Mouse (Mus musculus) midbrain, embryonic 11.5 days (tissue): ENCODE results near the gene Bace2. TPM values are rescaled to one million over a fixed set of nuclear protein-coding genes. Genes with fewer than 3 reads are reported as not detected.

Experiments used
- ATAC-seq: fragments of 200-750 bp; cut with Nextera tagmentation; 2 replicates; pipeline ENCODE4 v1.8.0; 2017; ENCODE audit warnings: moderate TSS enrichment, moderate library complexity; ENCODE audit not compliant: low FRiP score
- DNase-seq: peaks from one replicate; pipeline ENCODE4 v3.0.0; 2015; ENCODE audit warnings: low spot score; ENCODE audit errors: missing footprints
- H3K27ac ChIP-seq: fragments of 300-500 bp; sonication (generic); 2 replicates; pipeline ENCODE4 v1.5.1; 2014; ENCODE audit warnings: low read depth, low read length
- H3K27me3 ChIP-seq: fragments of 300-500 bp; sonication (generic); 2 replicates; pipeline ENCODE4 v1.6.1; 2014; ENCODE audit warnings: mild to moderate bottlenecking, low read length, moderate library complexity, mixed read lengths; ENCODE audit not compliant: control insufficient read depth, insufficient read depth
- H3K36me3 ChIP-seq: fragments of 300-500 bp; sonication (generic); 2 replicates; pipeline ENCODE4 v1.6.1; 2014; ENCODE audit warnings: mild to moderate bottlenecking, low read length, moderate library complexity, mixed read lengths; ENCODE audit not compliant: control insufficient read depth, insufficient read depth
- H3K4me1 ChIP-seq: fragments of 300-500 bp; sonication (generic); 2 replicates; pipeline ENCODE4 v1.6.1; 2014; ENCODE audit warnings: low read length; ENCODE audit not compliant: control insufficient read depth, insufficient read depth
- H3K4me2 ChIP-seq: fragments of 300-500 bp; sonication (generic); 2 replicates; pipeline ENCODE4 v1.6.1; 2014; ENCODE audit warnings: mild to moderate bottlenecking, moderate library complexity
- H3K4me3 ChIP-seq: fragments of 300-500 bp; sonication (generic); 2 replicates; pipeline ENCODE4 v1.5.1; 2014; ENCODE audit warnings: low read depth, low read length
- H3K9ac ChIP-seq: fragments of 300-500 bp; sonication (generic); 2 replicates; pipeline ENCODE4 v1.6.1; 2014; ENCODE audit warnings: low read length
- H3K9me3 ChIP-seq: fragments of 300-500 bp; sonication (generic); 2 replicates; pipeline ENCODE4 v1.6.1; 2016; ENCODE audit warnings: low read length; ENCODE audit not compliant: control insufficient read depth
- WGBS: fragments of 180-500 bp; shearing (Covaris S2); extraction: QIAGEN DNeasy Blood & Tissue Kit; methylation state at CpG from one replicate; pipeline ENCODE4 v1.1.7; 2014; 5-methylcytosine and 5-hydroxymethylcytosine counted together
- polyA plus RNA-seq: library from polyadenylated mRNA; unstranded; fragments of >200 nt; fragmentation: Nextera tagmentation; extraction: Ambion mirVana; gene quantifications from 2 replicates; pipeline ENCODE4 v1.2.1, GENCODE M21; 2014

The Bace2 gene
- polyA plus RNA-seq, 1 experiment from 2014 or later: 2.3 TPM

- ATAC-seq: no peak
- no peaks in the 10 kb centered on the region for H3K36me3 ChIP-seq
- H3K4me2 ChIP-seq: no peak overlapping the region
- H3K9me3 ChIP-seq: no peaks in the 10 kb centered on the region
- 90% methylated on average over 2 of the region's 2 CpGs for WGBS
- H3K27me3 ChIP-seq: peaks cover 22% of the 10 kb centered on the region
- H3K27ac ChIP-seq: no peak overlapping the region
- no peak overlapping the region for H3K4me3 ChIP-seq
- peaks cover 7% of the 10 kb centered on the region for H3K4me1 ChIP-seq
- no peak for DNase-seq
- H3K9ac ChIP-seq: no peak overlapping the region
Measured at GRCm38 (mm10) chr16:97353013-97353412, 3.5 kb upstream of the Bace2 start.

- H3K9ac ChIP-seq: no peak overlapping the region
- DNase-seq (no peak), ATAC-seq (no peak)
- H3K4me3 ChIP-seq: no peak overlapping the region
- H3K27me3 ChIP-seq: peaks cover 27% of the 10 kb centered on the region
- no peak overlapping the region for H3K27ac ChIP-seq
- H3K36me3 ChIP-seq: no peaks in the 10 kb centered on the region
- H3K4me1 ChIP-seq: peaks cover 7% of the 10 kb centered on the region
- no peak overlapping the region for H3K4me2 ChIP-seq
- no peaks in the 10 kb centered on the region for H3K9me3 ChIP-seq
- 70% methylated on average over 2 of the region's 2 CpGs for WGBS
Measured at GRCm38 (mm10) chr16:97354632-97355031, 1.9 kb upstream of the Bace2 start.

DNA sequence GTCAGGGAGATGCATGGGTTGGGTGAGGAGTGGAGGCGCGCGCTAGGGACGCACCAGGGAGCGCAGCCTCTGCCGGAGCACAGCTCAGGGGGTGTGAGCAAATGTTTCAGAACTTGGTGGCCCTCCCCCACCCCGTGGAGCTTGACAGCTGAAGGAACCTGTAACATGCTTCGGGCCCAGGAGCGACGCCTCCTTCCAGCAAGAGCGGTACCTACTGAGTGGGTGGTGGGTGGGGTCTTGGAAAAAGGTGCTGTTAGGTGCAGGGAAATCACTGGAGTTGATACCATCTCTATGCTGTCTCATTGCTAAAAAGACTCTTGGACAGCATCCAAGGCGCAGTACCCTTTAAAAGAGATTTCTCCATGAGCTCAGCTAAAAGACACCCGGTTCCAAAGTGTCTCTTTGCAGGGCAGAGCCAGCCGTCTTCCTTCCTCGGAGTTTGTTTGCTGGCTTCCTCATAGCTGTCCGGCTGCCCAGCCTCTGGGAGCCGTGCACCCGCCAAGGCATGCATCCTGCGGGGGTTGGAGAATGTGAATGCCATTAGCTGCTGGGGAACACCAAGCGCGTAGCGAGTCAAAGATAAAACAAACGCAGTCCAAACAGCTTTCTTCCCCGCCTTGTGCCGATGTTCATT lies 763 bp downstream of the Bace2 start:
- H3K4me1 ChIP-seq: peaks cover 7% of the 10 kb centered on the region
- H3K36me3 ChIP-seq: no peaks in the 10 kb centered on the region
- peak overlapping the region; percentile 54; the same call in 1 of the 2 replicates for H3K9ac ChIP-seq
- 1% methylated on average over 25 of the region's 25 CpGs for WGBS
- peak overlapping the region; percentile 99 for H3K4me2 ChIP-seq
- H3K27me3 ChIP-seq: peaks cover 27% of the 10 kb centered on the region
- peak overlapping the region; percentile 49 for H3K4me3 ChIP-seq
- H3K9me3 ChIP-seq: no peaks in the 10 kb centered on the region
- ATAC-seq (peak; percentile 68), DNase-seq (peak; percentile 94)
- no peak overlapping the region for H3K27ac ChIP-seq

DNA sequence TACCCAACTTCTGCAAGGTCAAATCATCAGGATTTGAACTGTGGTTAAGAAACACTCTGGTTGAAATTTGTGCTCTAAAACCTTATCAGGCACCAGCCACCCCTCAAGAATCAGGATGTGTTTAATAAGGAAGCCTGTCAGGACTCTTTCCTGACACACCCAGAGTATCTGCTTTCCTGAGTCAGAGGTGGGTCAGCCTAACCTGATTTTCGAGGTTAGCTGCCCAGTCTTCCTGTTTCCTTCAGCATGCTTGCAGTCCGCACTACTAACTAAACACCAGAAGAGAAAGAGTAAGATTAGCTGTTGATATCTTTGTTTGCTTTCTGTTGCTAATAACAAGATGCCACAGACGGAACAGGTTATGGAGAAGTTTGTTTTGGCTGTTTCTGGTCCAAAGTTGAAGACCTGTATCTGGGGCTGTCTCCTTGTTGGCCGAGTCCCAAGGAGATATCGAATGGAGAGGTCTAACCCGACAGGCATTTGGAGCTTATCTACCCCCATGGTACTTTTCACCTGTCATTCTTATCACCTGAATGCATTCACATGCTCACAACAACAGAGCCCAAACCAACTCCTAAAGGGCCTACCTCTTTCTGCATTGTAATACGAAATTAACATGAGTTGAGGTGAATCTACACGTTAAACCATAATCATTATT lies 5.8 kb downstream of the Bace2 start:
- peaks cover 9% of the 10 kb centered on the region for H3K27me3 ChIP-seq
- no peak overlapping the region for H3K9ac ChIP-seq
- no peak overlapping the region for H3K4me2 ChIP-seq
- no peaks in the 10 kb centered on the region for H3K9me3 ChIP-seq
- H3K27ac ChIP-seq: no peak overlapping the region
- H3K4me3 ChIP-seq: no peak overlapping the region
- ATAC-seq (no peak), DNase-seq (no peak)
- no peaks in the 10 kb centered on the region for H3K36me3 ChIP-seq
- H3K4me1 ChIP-seq: peaks cover 2% of the 10 kb centered on the region; the same call in 1 of the 2 replicates
- WGBS: 85% methylated on average over 8 of the region's 8 CpGs

- no peak for DNase-seq
- Histone ChIP-seq H3K4me1 (no peaks in the 10 kb centered on the region), H3K27me3 (no peaks in the 10 kb centered on the region), H3K4me2 (no peak overlapping the region), H3K36me3 (no peaks in the 10 kb centered on the region), H3K9me3 (no peaks in the 10 kb centered on the region), H3K4me3 (no peak overlapping the region), H3K9ac (no peak overlapping the region), H3K27ac (no peak overlapping the region)
- WGBS: 55% methylated on average over 2 of the region's 2 CpGs
- ATAC-seq: no peak
Measured at GRCm38 (mm10) chr16:97366141-97366540, 9.6 kb downstream of the Bace2 start.

DNA sequence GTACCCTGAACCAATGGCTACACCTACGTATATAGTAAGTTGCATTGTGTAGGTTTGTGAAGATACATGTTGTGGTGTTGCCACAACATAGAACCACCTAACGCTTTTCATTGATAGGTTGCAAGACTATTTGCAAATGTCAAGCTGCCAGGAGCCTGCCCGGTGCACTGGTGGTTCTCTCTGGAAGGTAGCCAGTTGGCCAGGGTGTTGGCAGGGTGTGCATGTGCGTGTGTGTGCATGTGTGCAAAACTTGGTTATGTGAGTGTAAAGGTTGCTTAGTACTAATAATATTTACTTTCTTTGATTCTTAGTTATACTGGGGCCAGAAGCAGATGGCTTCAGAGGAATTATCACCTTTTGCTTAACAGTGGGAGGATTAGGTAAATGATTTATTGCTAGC lies 13.7 kb downstream of the Bace2 start:
- Histone ChIP-seq H3K27me3 (no peaks in the 10 kb centered on the region), H3K4me2 (no peak overlapping the region), H3K4me3 (no peak overlapping the region), H3K9ac (no peak overlapping the region), H3K27ac (no peak overlapping the region), H3K36me3 (no peaks in the 10 kb centered on the region), H3K9me3 (no peaks in the 10 kb centered on the region), H3K4me1 (no peaks in the 10 kb centered on the region)
- DNase-seq (no peak), ATAC-seq (no peak)
- 85% methylated on average over 4 of the region's 4 CpGs for WGBS

- no peak overlapping the region for H3K4me3 ChIP-seq
- no peak overlapping the region for H3K9ac ChIP-seq
- H3K4me2 ChIP-seq: no peak overlapping the region
- 51% methylated on average over 2 of the region's 2 CpGs for WGBS
- H3K27ac ChIP-seq: no peak overlapping the region
- ATAC-seq (no peak), DNase-seq (no peak)
- H3K36me3 ChIP-seq: no peaks in the 10 kb centered on the region
- H3K4me1 ChIP-seq: no peaks in the 10 kb centered on the region
- H3K9me3 ChIP-seq: no peaks in the 10 kb centered on the region
- no peaks in the 10 kb centered on the region for H3K27me3 ChIP-seq
Measured at GRCm38 (mm10) chr16:97387955-97388354, 31.4 kb downstream of the Bace2 start.

- Histone ChIP-seq H3K36me3 (no peaks in the 10 kb centered on the region), H3K27ac (no peak overlapping the region), H3K9ac (no peak overlapping the region), H3K9me3 (no peaks in the 10 kb centered on the region), H3K4me2 (no peak overlapping the region), H3K4me1 (no peaks in the 10 kb centered on the region), H3K4me3 (no peak overlapping the region), H3K27me3 (no peaks in the 10 kb centered on the region)
- DNase-seq: no peak
- 73% methylated on average over 2 of the region's 2 CpGs for WGBS
- no peak for ATAC-seq
Measured at GRCm38 (mm10) chr16:97391289-97391688, 34.7 kb downstream of the Bace2 start.

DNA sequence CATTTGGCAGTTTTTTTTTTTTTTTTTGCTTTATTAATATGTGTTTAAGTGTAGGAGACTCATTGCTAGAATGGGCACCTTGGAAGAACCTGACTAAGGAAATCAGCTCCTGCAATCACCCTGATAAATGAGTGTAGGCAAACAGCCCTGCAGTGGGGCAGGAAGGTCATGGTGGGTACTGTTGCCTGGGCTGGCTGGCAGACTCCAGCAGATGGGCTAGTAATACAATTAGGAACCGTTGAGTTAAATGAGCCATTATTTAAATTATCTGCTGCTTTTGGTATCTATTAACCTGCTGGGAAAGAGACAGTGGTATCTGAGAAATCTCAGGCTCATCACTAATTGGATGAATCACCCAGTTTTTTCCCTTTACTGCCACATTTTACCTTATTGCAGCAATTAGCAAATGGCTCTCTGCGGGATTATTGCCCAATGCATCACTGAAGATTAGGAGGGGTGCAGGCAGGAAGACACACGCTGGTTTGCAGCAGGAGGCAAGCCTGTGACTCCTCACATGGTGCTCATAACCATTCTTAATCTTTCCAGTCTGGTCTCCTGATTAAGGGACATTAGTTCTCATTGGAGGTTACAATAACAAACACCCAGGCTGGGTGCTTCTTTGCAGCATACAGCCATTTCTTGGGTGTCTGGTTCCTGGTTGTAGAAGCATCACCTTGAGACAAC lies 35.3 kb downstream of the Bace2 start:
- H3K9ac ChIP-seq: no peak overlapping the region
- H3K4me1 ChIP-seq: no peaks in the 10 kb centered on the region
- no peaks in the 10 kb centered on the region for H3K36me3 ChIP-seq
- no peak overlapping the region for H3K4me3 ChIP-seq
- no peaks in the 10 kb centered on the region for H3K9me3 ChIP-seq
- WGBS: 66% methylated on average over 3 of the region's 3 CpGs
- no peak for ATAC-seq
- DNase-seq: no peak
- H3K4me2 ChIP-seq: no peak overlapping the region
- no peaks in the 10 kb centered on the region for H3K27me3 ChIP-seq
- H3K27ac ChIP-seq: no peak overlapping the region
